Mouse (Mus musculus) fibroblast of lung, adult 2 months (primary cell): Measurements from ENCODE around the gene Fnip1.
A peak's percentile ranks its signal among the peaks of the same experiment; 100 is the strongest.

ENCODE experiments used
- DNase-seq: peaks from one replicate; pipeline ENCODE4 v3.0.0-alpha.2; 2011; ENCODE audit warnings: low read depth

Fnip1 gene

GRCm38 (mm10) chr11:54554970-54555369 is 117.0 kb downstream of the Fnip1 start:
- DNase-seq = no peak

- DNase-seq = peak; percentile 37
Measured at GRCm38 (mm10) chr11:54562761-54563160, 124.8 kb downstream of the Fnip1 start.
